Mouse (Mus musculus) embryonic fibroblast, embryonic 13.5 days (primary cell): ENCODE data around the gene Xirp1. TPM values are rescaled to one million over a fixed set of nuclear protein-coding genes. Genes with fewer than 3 reads are reported as not detected.

ENCODE experiments used
- H3K27ac ChIP-seq: 2 replicates; pipeline ENCODE4 v1.5.1; 2012; ENCODE audit warnings: low read length, control low read depth, inconsistent platforms; ENCODE audit not compliant: insufficient read depth
- H3K4me1 ChIP-seq: 2 replicates; pipeline ENCODE4 v1.6.1; 2011; ENCODE audit warnings: low read length; ENCODE audit not compliant: control insufficient read depth, insufficient read depth
- H3K4me3 ChIP-seq: 2 replicates; pipeline ENCODE4 v1.5.1; 2011; ENCODE audit warnings: mild to moderate bottlenecking, control low read depth, low read length; ENCODE audit not compliant: insufficient read depth
- CTCF ChIP-seq: IDR thresholded peaks from 2 replicates; pipeline ENCODE4 v1.5.1; 2011; ENCODE audit warnings: mild to moderate bottlenecking, control low read depth, low read length, moderate library complexity, borderline replicate concordance; ENCODE audit not compliant: insufficient read depth
- POLR2A ChIP-seq: IDR thresholded peaks from 2 replicates; pipeline ENCODE4 v1.6.1; 2011; ENCODE audit warnings: low read depth, mild to moderate bottlenecking, control low read depth, low read length, moderate library complexity
- polyA plus RNA-seq: library from polyadenylated mRNA; stranded (reverse); fragments of >200 nt; gene quantifications from 2 replicates; pipeline ENCODE4 v1.2.4, GENCODE M21; 2011; ENCODE audit warnings: low read depth; ENCODE audit not compliant: missing spikeins, insufficient read length

Gene Xirp1
- polyA plus RNA-seq, 1 experiment: not detected

DNA sequence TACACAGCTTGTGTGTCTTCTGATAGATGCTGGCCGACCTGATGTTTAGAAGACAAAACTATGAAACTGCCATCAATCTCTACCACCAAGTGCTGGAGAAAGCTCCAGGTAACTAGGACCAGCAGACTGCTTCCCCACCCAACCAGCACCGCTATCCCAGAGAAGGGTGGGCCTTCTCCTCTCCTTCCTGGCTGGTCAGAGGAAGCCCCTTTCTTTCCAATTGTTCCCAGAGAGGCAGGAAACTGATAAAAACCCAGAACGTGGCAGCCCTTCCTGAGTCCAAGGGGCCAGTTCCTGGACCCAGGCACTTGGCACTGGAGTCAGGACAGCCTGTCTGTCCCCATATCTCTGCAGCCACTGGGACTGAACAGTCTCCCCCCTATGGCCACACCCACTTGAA is 59.2 kb downstream of the Xirp1 start:
- no peak for TF ChIP-seq CTCF
- TF ChIP-seq POLR2A: no peak

More for the DNA sequence above, 59.2 kb downstream of the Xirp1 start:
- Histone ChIP-seq H3K4me3 (no peak overlapping the region), H3K27ac (no peak overlapping the region), H3K4me1 (no peaks in the 10 kb centered on the region)

Other genes with a start within 250 kb of the Xirp1 start
- gene Scn11a, start 198.1 kb downstream of the Xirp1 start, polyA plus RNA-seq: not detected in 2 replicates
- gene Wdr48, start 128.7 kb downstream of the Xirp1 start, polyA plus RNA-seq: 66.1 and 67.7 TPM in 2 replicates
- 7.4 and 10.5 TPM in 2 replicates for gene Gorasp1, start 86.0 kb downstream of the Xirp1 start, polyA plus RNA-seq
- gene Ttc21a, start 86.0 kb downstream of the Xirp1 start, polyA plus RNA-seq: not detected in 2 replicates
- 17.7 and 20.1 TPM in 2 replicates for gene Csrnp1, start 38.9 kb downstream of the Xirp1 start, polyA plus RNA-seq
- gene Cx3cr1, start 46.3 kb upstream of the Xirp1 start, polyA plus RNA-seq: 0.13 and 2.9 TPM in 2 replicates
- not detected in 2 replicates for gene Ccr8, start 68.5 kb upstream of the Xirp1 start, polyA plus RNA-seq
- gene Slc25a38, start 86.8 kb upstream of the Xirp1 start, polyA plus RNA-seq: 16.5 and 17.1 TPM in 2 replicates
- gene Rpsa, start 104.1 kb upstream of the Xirp1 start, polyA plus RNA-seq: 2,453 and 2,643 TPM in 2 replicates
- not detected in 2 replicates for gene Mobp, start 126.1 kb upstream of the Xirp1 start, polyA plus RNA-seq